Mouse (Mus musculus): ENCODE data around the gene 4930519P11Rik. TPM values are rescaled to one million over a fixed set of nuclear protein-coding genes. Genes with fewer than 3 reads are reported as not detected.

4930519P11Rik gene
- polyA plus RNA-seq, 1 experiment from 2014 or later, result 0.41 TPM

DNA sequence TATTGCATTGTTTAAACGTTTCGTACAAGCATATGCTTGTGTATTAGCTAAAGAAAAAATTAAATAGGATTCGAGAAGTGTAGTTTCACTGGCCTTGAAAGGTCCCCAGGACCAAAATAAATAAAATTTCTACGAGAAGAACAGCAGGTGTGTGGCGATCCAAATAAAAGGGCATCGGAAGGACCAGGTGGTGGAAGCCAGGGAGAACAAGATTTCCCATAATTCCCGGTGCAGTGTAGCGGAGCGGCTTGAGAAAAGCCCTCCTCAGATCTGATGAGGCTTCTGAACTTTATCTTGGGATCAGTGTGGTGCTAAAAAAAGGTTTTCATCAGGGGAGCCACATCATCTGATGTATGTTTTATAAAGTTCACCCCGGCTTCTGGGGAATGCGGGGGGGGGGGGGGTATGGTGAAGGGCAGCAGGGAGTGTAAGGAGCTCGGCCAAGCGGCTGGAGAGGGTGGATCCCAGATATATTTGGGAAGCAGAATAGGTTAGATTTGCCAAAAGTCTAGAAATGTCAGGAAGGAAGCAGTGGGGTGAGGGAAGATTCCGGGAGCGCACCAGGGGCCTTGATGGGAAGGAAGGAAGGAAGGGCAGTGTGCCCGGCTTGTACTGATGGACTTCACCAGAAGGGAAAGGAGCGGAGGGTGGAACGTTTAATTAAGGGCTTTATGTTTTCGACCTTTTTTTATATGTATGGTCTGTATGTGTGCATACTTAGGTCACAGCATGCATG, 1.8 kb upstream of the 4930519P11Rik start:
- WGBS, result 67% methylated on average over 19 of the region's 19 CpGs
- peak overlapping the region; percentile 98; the same call in 1 of the 2 replicates for H3K27ac ChIP-seq (ENCODE audit: low read length)

GRCm38 (mm10) chr2:154609050-154609767, 4.0 kb downstream of the 4930519P11Rik start:
- H3K9me3 ChIP-seq (replicated peaks; ENCODE audit: control insufficient read depth, low read length, poor library complexity, severe bottlenecking), result no peaks in the 10 kb centered on the region
- H3K4me1 ChIP-seq (ENCODE audit: control insufficient read depth, insufficient read depth, low read length), result peaks cover 5% of the 10 kb centered on the region
- no peak overlapping the region for H3K4me3 ChIP-seq (ENCODE audit: low read depth, low read length)
- H3K27ac ChIP-seq (ENCODE audit: low read length), result no peak overlapping the region
- no peak overlapping the region for H3K9ac ChIP-seq (ENCODE audit: low read depth, low read length)
- no peak overlapping the region for H3K4me2 ChIP-seq (ENCODE audit: low read length)
- no peaks in the 10 kb centered on the region for H3K36me3 ChIP-seq (ENCODE audit: control insufficient read depth, insufficient read depth, low read length)
- 71% methylated on average over 10 of the region's 10 CpGs for WGBS
- no peaks in the 10 kb centered on the region for H3K27me3 ChIP-seq (ENCODE audit: control insufficient read depth, insufficient read depth, low read depth, low read length)
- ATAC-seq, result no peak

More for the DNA sequence above, 1.8 kb upstream of the 4930519P11Rik start:
- H3K4me3 ChIP-seq (ENCODE audit: low read depth, low read length), result peak overlapping the region; percentile 8; the same call in 1 of the 2 replicates
- H3K4me2 ChIP-seq (ENCODE audit: low read length), result peak overlapping the region; percentile 77
- no peak overlapping the region; the same call in 1 of the 2 replicates for H3K9ac ChIP-seq (ENCODE audit: low read depth, low read length)
- H3K9me3 ChIP-seq (replicated peaks; ENCODE audit: control insufficient read depth, low read length, poor library complexity, severe bottlenecking), result no peaks in the 10 kb centered on the region
- H3K4me1 ChIP-seq (ENCODE audit: control insufficient read depth, insufficient read depth, low read length), result peaks cover 14% of the 10 kb centered on the region
- H3K36me3 ChIP-seq (ENCODE audit: control insufficient read depth, insufficient read depth, low read length), result no peaks in the 10 kb centered on the region
- no peaks in the 10 kb centered on the region for H3K27me3 ChIP-seq (ENCODE audit: control insufficient read depth, insufficient read depth, low read depth, low read length)
- ATAC-seq, result no peak

GRCm38 (mm10) chr2:154606965-154607364, 6.3 kb downstream of the 4930519P11Rik start:
- WGBS, result 63% methylated on average over 1 of the region's 1 CpGs
- H3K9me3 ChIP-seq (replicated peaks; ENCODE audit: control insufficient read depth, low read length, poor library complexity, severe bottlenecking), result no peaks in the 10 kb centered on the region
- no peak overlapping the region for H3K9ac ChIP-seq (ENCODE audit: low read depth, low read length)
- H3K27ac ChIP-seq (ENCODE audit: low read length), result no peak overlapping the region
- H3K4me2 ChIP-seq (ENCODE audit: low read length), result no peak overlapping the region
- H3K4me3 ChIP-seq (ENCODE audit: low read depth, low read length), result no peak overlapping the region
- H3K36me3 ChIP-seq (ENCODE audit: control insufficient read depth, insufficient read depth, low read length), result no peaks in the 10 kb centered on the region
- ATAC-seq, result no peak
- H3K27me3 ChIP-seq (ENCODE audit: control insufficient read depth, insufficient read depth, low read depth, low read length), result no peaks in the 10 kb centered on the region
- H3K4me1 ChIP-seq (ENCODE audit: control insufficient read depth, insufficient read depth, low read length), result peaks cover 12% of the 10 kb centered on the region

GRCm38 (mm10) chr2:154604156-154604555, 9.1 kb downstream of the 4930519P11Rik start:
- H3K9me3 ChIP-seq (replicated peaks; ENCODE audit: control insufficient read depth, low read length, poor library complexity, severe bottlenecking), result no peaks in the 10 kb centered on the region
- H3K27ac ChIP-seq (ENCODE audit: low read length), result no peak overlapping the region
- H3K4me1 ChIP-seq (ENCODE audit: control insufficient read depth, insufficient read depth, low read length), result peaks cover 12% of the 10 kb centered on the region
- no peaks in the 10 kb centered on the region for H3K27me3 ChIP-seq (ENCODE audit: control insufficient read depth, insufficient read depth, low read depth, low read length)
- no peaks in the 10 kb centered on the region for H3K36me3 ChIP-seq (ENCODE audit: control insufficient read depth, insufficient read depth, low read length)
- no peak overlapping the region for H3K9ac ChIP-seq (ENCODE audit: low read depth, low read length)
- peak overlapping the region; percentile 55 for H3K4me3 ChIP-seq (ENCODE audit: low read depth, low read length)
- H3K4me2 ChIP-seq (ENCODE audit: low read length), result peak overlapping the region; percentile 83
- ATAC-seq, result no peak
- 39% methylated on average over 7 of the region's 7 CpGs for WGBS

GRCm38 (mm10) chr2:154603638-154604153, 9.5 kb downstream of the 4930519P11Rik start, which contains the start of gene Pxmp4:
TSS of gene Pxmp4 (minus strand) at chr2:154603708.
- under 1% methylated on average over 13 of the region's 13 CpGs for WGBS
- H3K9me3 ChIP-seq (replicated peaks; ENCODE audit: control insufficient read depth, low read length, poor library complexity, severe bottlenecking), result no peaks in the 10 kb centered on the region
- H3K4me1 ChIP-seq (ENCODE audit: control insufficient read depth, insufficient read depth, low read length), result peaks cover 12% of the 10 kb centered on the region
- H3K27me3 ChIP-seq (ENCODE audit: control insufficient read depth, insufficient read depth, low read depth, low read length), result no peaks in the 10 kb centered on the region
- H3K36me3 ChIP-seq (ENCODE audit: control insufficient read depth, insufficient read depth, low read length), result no peaks in the 10 kb centered on the region
- H3K4me3 ChIP-seq (ENCODE audit: low read depth, low read length), result peak within 1 kb of the TSS; percentile 55
- H3K4me2 ChIP-seq (ENCODE audit: low read length), result peak within 1 kb of the TSS; percentile 83
- peak within 1 kb of the TSS; percentile 77 for H3K9ac ChIP-seq (ENCODE audit: low read depth, low read length)
- ATAC-seq, result peak; percentile 100
- peak within 1 kb of the TSS; percentile 35; the same call in 1 of the 2 replicates for H3K27ac ChIP-seq (ENCODE audit: low read length)

GRCm38 (mm10) chr2:154603007-154603637, 10.1 kb downstream of the 4930519P11Rik start:
- Histone ChIP-seq H3K27ac (ENCODE audit: low read length) (peak overlapping the region; percentile 35; the same call in 1 of the 2 replicates), H3K4me1 (ENCODE audit: control insufficient read depth, insufficient read depth, low read length) (peaks cover 12% of the 10 kb centered on the region), H3K9ac (ENCODE audit: low read depth, low read length) (peak overlapping the region; percentile 77), H3K4me2 (ENCODE audit: low read length) (peak overlapping the region; percentile 83), H3K9me3 (replicated peaks; ENCODE audit: control insufficient read depth, low read length, poor library complexity, severe bottlenecking) (no peaks in the 10 kb centered on the region), H3K36me3 (ENCODE audit: control insufficient read depth, insufficient read depth, low read length) (no peaks in the 10 kb centered on the region), H3K4me3 (ENCODE audit: low read depth, low read length) (peak overlapping the region; percentile 55), H3K27me3 (ENCODE audit: control insufficient read depth, insufficient read depth, low read depth, low read length) (no peaks in the 10 kb centered on the region)
- peak; percentile 68 for ATAC-seq
- 18% methylated on average over 22 of the region's 22 CpGs for WGBS

DNA sequence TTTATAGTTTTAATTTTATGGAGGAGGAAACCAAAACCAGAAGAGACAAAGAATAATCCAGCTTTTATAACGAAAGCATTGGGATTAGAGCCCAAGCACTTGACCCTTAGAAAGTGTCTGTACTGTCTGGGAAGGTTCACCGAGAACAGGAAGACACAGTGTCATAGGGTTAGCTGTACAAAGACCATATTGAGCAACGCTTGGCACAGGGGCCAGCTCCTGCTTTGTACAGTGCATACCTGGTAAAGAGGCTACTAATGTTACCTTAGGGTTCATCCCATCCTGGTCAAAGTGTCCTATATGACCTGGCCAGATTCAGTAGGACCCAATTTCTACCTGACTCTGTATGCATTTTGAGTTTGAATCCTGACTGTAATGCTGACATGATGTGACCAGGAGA, 11.9 kb downstream of the 4930519P11Rik start:
- no peaks in the 10 kb centered on the region for H3K27me3 ChIP-seq (ENCODE audit: control insufficient read depth, insufficient read depth, low read depth, low read length)
- H3K27ac ChIP-seq (ENCODE audit: low read length), result no peak overlapping the region
- ATAC-seq, result no peak
- H3K4me3 ChIP-seq (ENCODE audit: low read depth, low read length), result no peak overlapping the region
- H3K4me2 ChIP-seq (ENCODE audit: low read length), result no peak overlapping the region
- peaks cover 12% of the 10 kb centered on the region for H3K4me1 ChIP-seq (ENCODE audit: control insufficient read depth, insufficient read depth, low read length)
- H3K9ac ChIP-seq (ENCODE audit: low read depth, low read length), result no peak overlapping the region
- no peaks in the 10 kb centered on the region for H3K9me3 ChIP-seq (replicated peaks; ENCODE audit: control insufficient read depth, low read length, poor library complexity, severe bottlenecking)
- 79% methylated on average over 3 of the region's 3 CpGs for WGBS
- H3K36me3 ChIP-seq (ENCODE audit: control insufficient read depth, insufficient read depth, low read length), result no peaks in the 10 kb centered on the region

DNA sequence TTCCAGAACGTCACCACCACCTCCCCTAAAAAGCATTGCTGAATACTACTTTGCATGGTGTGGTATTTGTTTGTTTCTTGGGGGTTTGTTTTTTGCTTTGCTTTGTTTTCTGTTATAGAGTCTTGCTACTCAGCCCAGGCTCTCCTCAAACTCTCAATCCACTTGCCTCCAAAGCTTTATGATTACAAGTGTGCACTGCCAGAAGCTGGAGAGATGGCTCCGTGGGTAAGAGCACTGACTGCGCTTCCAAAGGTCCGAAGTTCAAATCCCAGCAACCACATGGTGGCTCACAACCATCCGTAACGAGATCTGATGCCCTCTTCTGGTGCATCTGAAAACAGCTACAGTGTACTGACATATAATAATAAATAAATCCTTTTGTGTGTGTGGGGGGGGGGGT, 12.7 kb downstream of the 4930519P11Rik start:
- H3K27ac ChIP-seq (ENCODE audit: low read length), result no peak overlapping the region
- no peak for ATAC-seq
- peaks cover 12% of the 10 kb centered on the region for H3K4me1 ChIP-seq (ENCODE audit: control insufficient read depth, insufficient read depth, low read length)
- no peak overlapping the region for H3K4me3 ChIP-seq (ENCODE audit: low read depth, low read length)
- no peaks in the 10 kb centered on the region for H3K27me3 ChIP-seq (ENCODE audit: control insufficient read depth, insufficient read depth, low read depth, low read length)
- 69% methylated on average over 6 of the region's 6 CpGs for WGBS
- no peaks in the 10 kb centered on the region for H3K36me3 ChIP-seq (ENCODE audit: control insufficient read depth, insufficient read depth, low read length)
- H3K4me2 ChIP-seq (ENCODE audit: low read length), result no peak overlapping the region
- no peak overlapping the region for H3K9ac ChIP-seq (ENCODE audit: low read depth, low read length)
- no peaks in the 10 kb centered on the region for H3K9me3 ChIP-seq (replicated peaks; ENCODE audit: control insufficient read depth, low read length, poor library complexity, severe bottlenecking)

Measured in midbrain, embryonic 16.5 days (tissue).